In the genomic region with DNA sequence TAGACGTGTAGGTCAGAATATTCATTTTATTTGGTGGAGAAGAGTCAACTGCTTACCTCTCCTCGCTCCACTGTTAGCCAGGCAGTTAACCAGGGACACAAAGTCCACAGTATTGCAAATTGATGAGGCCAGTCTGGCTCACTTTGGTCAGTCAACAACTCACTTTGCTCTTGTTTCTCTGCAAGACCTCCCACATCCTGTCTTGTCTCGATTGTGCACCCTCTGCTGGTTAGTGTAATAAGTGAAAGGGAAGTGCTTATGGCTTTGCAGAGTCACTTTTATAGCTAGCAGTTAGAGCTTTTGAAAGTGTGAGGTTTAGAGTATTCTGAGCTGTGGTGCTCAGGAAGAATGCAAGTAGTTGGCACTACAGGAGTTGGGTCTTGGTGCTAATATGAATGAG, we compare ENCODE assay signal across 9 mouse cellular contexts. TPM values are rescaled to one million over a fixed set of nuclear protein-coding genes. Genes with fewer than 3 reads are reported as not detected.
DNase-seq lines count a peak whose midpoint lies in the region; ATAC-seq lines count a peak whose summit lies in the region.
"Had no signal": no experiment of that assay in that cellular context is flagged by ENCODE, and none has a peak within 500 bp of the region (broad histone marks: within the 10 kb centered on the region; RNA-seq: fewer than 3 reads in every experiment).

No protein-coding gene starts in this region.

- DNase-seq in adrenal gland, adult 2 months: peak; percentile 64
- no peak for DNase-seq in adrenal gland, postnatal 25 days
- peak; percentile 33 for DNase-seq in ovary, postnatal 14 days (ENCODE audit: low spot score)
- DNase-seq in ovary, postnatal 36 days (ENCODE audit: low spot score): no peak
- DNase-seq in heart, postnatal 36 days: peak; percentile 44 to 49
- no peak for DNase-seq in liver, embryonic 13.5 days
- DNase-seq in spleen, postnatal 36 days (ENCODE audit: low spot score in 2 of 2): peak; percentile 67 to 76

- H3K4me3 ChIP-seq in liver, embryonic 13.5 days (replicated peaks): no peak overlapping the region
- no peak overlapping the region for H3K4me3 ChIP-seq in forebrain, embryonic 15.5 days

- H3K4me1 ChIP-seq in liver, embryonic 13.5 days (replicated peaks): no peaks in the 10 kb centered on the region; the same call in 1 of the 2 replicates
- no peaks in the 10 kb centered on the region for H3K4me1 ChIP-seq in forebrain, embryonic 15.5 days

- 51% methylated on average over 3 of the region's 3 CpGs for WGBS in liver, embryonic 13.5 days (ENCODE audit: insufficient replicate concordance)
- 73% methylated on average over 3 of the region's 3 CpGs for WGBS in forebrain, embryonic 15.5 days

- no peaks in the 10 kb centered on the region for H3K9me3 ChIP-seq in liver, embryonic 13.5 days (replicated peaks)
- H3K9me3 ChIP-seq in forebrain, embryonic 15.5 days: no peaks in the 10 kb centered on the region

- H3K9ac ChIP-seq in liver, embryonic 13.5 days: no peak overlapping the region
- no peak overlapping the region for H3K9ac ChIP-seq in forebrain, embryonic 15.5 days (replicated peaks)

- no peaks in the 10 kb centered on the region for H3K27me3 ChIP-seq in liver, embryonic 13.5 days
- no peaks in the 10 kb centered on the region for H3K27me3 ChIP-seq in forebrain, embryonic 15.5 days

- H3K27ac ChIP-seq in liver, embryonic 13.5 days: no peak overlapping the region
- H3K27ac ChIP-seq in forebrain, embryonic 15.5 days (replicated peaks): no peak overlapping the region

- no peaks in the 10 kb centered on the region for H3K36me3 ChIP-seq in liver, embryonic 13.5 days
- no peaks in the 10 kb centered on the region for H3K36me3 ChIP-seq in forebrain, embryonic 15.5 days

- intact Hi-C loops in heart, postnatal 36 days (cut with DNase I): loop anchor here (2.0 to 10.0 kb wide), 3 partner anchors 41 to 205 kb away; no protein-coding TSS in a partner anchor

- peak; percentile 55 for ATAC-seq in liver, embryonic 13.5 days (ENCODE audit: low read depth)
- no peak for ATAC-seq in forebrain, embryonic 15.5 days (replicated peaks)

- H3K4me2 ChIP-seq in liver, embryonic 13.5 days: no peak overlapping the region
- H3K4me2 ChIP-seq in forebrain, embryonic 15.5 days (replicated peaks): no peak overlapping the region

RNA-seq across cellular contexts. Expression of a gene that starts 1.4 kb away (rescaled TPM):
- total RNA-seq in adrenal gland, adult 2 months (2021): under 1 TPM in 1 of 2 experiments, not detected in 1; 0.09 TPM
- 0.03 TPM in 1 of 2 replicates, not detected in the other for polyA plus RNA-seq in adrenal gland, adult 2 months (2012; rRNA removed)
- 0.18 and 0.38 TPM in 2 replicates for total RNA-seq in adrenal gland, postnatal 25 days (2021)
- total RNA-seq in heart, postnatal 36 days (2021): under 1 TPM in 1 of 2 experiments, not detected in 1; 0.08 TPM
- polyA plus RNA-seq in liver, embryonic 13.5 days (2015; fragmentation: Nextera tagmentation; extraction: Ambion mirVana): 0.03 and 0.06 TPM in 2 replicates
- polyA plus RNA-seq in forebrain, embryonic 15.5 days (2015; fragmentation: Nextera tagmentation; extraction: Ambion mirVana): 0.36 and 0.41 TPM in 2 replicates
- polyA plus RNA-seq: frontal cortex, adult 2 months had no signal

RNA-seq across cellular contexts. Expression of a gene that starts 9.7 kb away (rescaled TPM):
- total RNA-seq in adrenal gland, adult 2 months (2021): 100 to 1,000 TPM; 112 to 135 TPM
- polyA plus RNA-seq in adrenal gland, adult 2 months (2012; rRNA removed): 20.4 and 25.8 TPM in 2 replicates
- total RNA-seq in adrenal gland, postnatal 25 days (2021): 130 and 154 TPM in 2 replicates
- 10 to 100 TPM; 63.0 to 69.4 TPM for total RNA-seq in heart, postnatal 36 days (2021)
- polyA plus RNA-seq in liver, embryonic 13.5 days (2015; fragmentation: Nextera tagmentation; extraction: Ambion mirVana): 10.8 and 16.7 TPM in 2 replicates
- 35.7 and 38.1 TPM in 2 replicates for polyA plus RNA-seq in forebrain, embryonic 15.5 days (2015; fragmentation: Nextera tagmentation; extraction: Ambion mirVana)

RNA-seq across cellular contexts. Expression of a gene that starts 10.3 kb away (rescaled TPM):
- total RNA-seq in adrenal gland, adult 2 months (2021): 10 to 100 TPM; 19.2 to 29.8 TPM
- 42.2 and 63.0 TPM in 2 replicates for polyA plus RNA-seq in adrenal gland, adult 2 months (2012; rRNA removed)
- 36.4 and 54.0 TPM in 2 replicates for total RNA-seq in adrenal gland, postnatal 25 days (2021)
- total RNA-seq in heart, postnatal 36 days (2021): 10 to 100 TPM; 26.2 to 29.6 TPM
- 143 and 145 TPM in 2 replicates for polyA plus RNA-seq in liver, embryonic 13.5 days (2015; fragmentation: Nextera tagmentation; extraction: Ambion mirVana)
- polyA plus RNA-seq in forebrain, embryonic 15.5 days (2015; fragmentation: Nextera tagmentation; extraction: Ambion mirVana): 251 and 270 TPM in 2 replicates

RNA-seq across cellular contexts. Expression of a gene that starts 17.6 kb away (rescaled TPM):
- total RNA-seq in adrenal gland, adult 2 months (2021): not detected
- not detected in 2 replicates for polyA plus RNA-seq in adrenal gland, adult 2 months (2012; rRNA removed)
- not detected in 2 replicates for total RNA-seq in adrenal gland, postnatal 25 days (2021)
- 1 to 10 TPM; 3.3 to 8.3 TPM for total RNA-seq in heart, postnatal 36 days (2021)
- polyA plus RNA-seq in liver, embryonic 13.5 days (2015; fragmentation: Nextera tagmentation; extraction: Ambion mirVana): not detected in 2 replicates
- not detected in 2 replicates for polyA plus RNA-seq in forebrain, embryonic 15.5 days (2015; fragmentation: Nextera tagmentation; extraction: Ambion mirVana)
- polyA plus RNA-seq: frontal cortex, adult 2 months had no signal

RNA-seq across cellular contexts. Expression of a gene that starts 17.9 kb away (rescaled TPM):
- 10 to 100 TPM; 24.3 to 24.8 TPM for total RNA-seq in adrenal gland, adult 2 months (2021)
- polyA plus RNA-seq in adrenal gland, adult 2 months (2012; rRNA removed): 12.3 and 15.1 TPM in 2 replicates
- total RNA-seq in adrenal gland, postnatal 25 days (2021): 23.0 and 26.8 TPM in 2 replicates
- total RNA-seq in heart, postnatal 36 days (2021): 10 to 100 TPM; 11.7 to 12.2 TPM
- 22.8 and 26.2 TPM in 2 replicates for polyA plus RNA-seq in liver, embryonic 13.5 days (2015; fragmentation: Nextera tagmentation; extraction: Ambion mirVana)
- polyA plus RNA-seq in forebrain, embryonic 15.5 days (2015; fragmentation: Nextera tagmentation; extraction: Ambion mirVana): 51.7 and 54.7 TPM in 2 replicates

Comparison
In these comparisons a context has a peak if more than half of its experiments do, and no peak if none do; other contexts are left out.
1. DNase-seq: peak in adrenal gland, adult 2 months (single experiment), ovary, postnatal 14 days (single experiment), heart, postnatal 36 days (2 of 2) and spleen, postnatal 36 days (2 of 2); none in adrenal gland, postnatal 25 days (single experiment), ovary, postnatal 36 days (single experiment) and liver, embryonic 13.5 days (single experiment).